Mouse (Mus musculus) E14TG2a.4 (cell line): Measurements from ENCODE around the gene Ifngr2.
"Not testable (repeated sequence)": the region's sequence is repeated elsewhere in the genome, so short reads cannot be mapped to it uniquely, and the experiment has no call there.

Source experiments
- H3K27me3 ChIP-seq: 2 replicates; pipeline ENCODE4 v1.6.1; 2014; ENCODE audit warnings: low read length, control low read depth; ENCODE audit not compliant: insufficient read depth
- H3K36me3 ChIP-seq: 2 replicates; pipeline ENCODE4 v1.6.1; 2014; ENCODE audit warnings: low read length, control low read depth; ENCODE audit not compliant: insufficient read depth
- H3K4me1 ChIP-seq: replicated peaks from 2 replicates; pipeline ENCODE4 v1.6.1; 2014; ENCODE audit warnings: low read depth, low read length, control low read depth
- H3K4me3 ChIP-seq: replicated peaks from 2 replicates; pipeline ENCODE4 v1.5.1; 2014; ENCODE audit warnings: mild to moderate bottlenecking, low read length
- H3K9me3 ChIP-seq: 2 replicates; pipeline ENCODE4 v1.6.1; 2014; ENCODE audit warnings: low read length, control low read depth
- CTCF ChIP-seq: conservative IDR thresholded peaks from 2 replicates; pipeline ENCODE4 v1.5.1; 2014; ENCODE audit warnings: low read length
- NANOG ChIP-seq: IDR thresholded peaks from 2 replicates; pipeline ENCODE4 v1.6.1; 2014; ENCODE audit warnings: borderline replicate concordance, low read length, mixed read lengths
- POU5F1 ChIP-seq: IDR thresholded peaks from 2 replicates; pipeline ENCODE4 v1.6.1; 2014; ENCODE audit warnings: low read length, borderline replicate concordance

Ifngr2 gene

DNA sequence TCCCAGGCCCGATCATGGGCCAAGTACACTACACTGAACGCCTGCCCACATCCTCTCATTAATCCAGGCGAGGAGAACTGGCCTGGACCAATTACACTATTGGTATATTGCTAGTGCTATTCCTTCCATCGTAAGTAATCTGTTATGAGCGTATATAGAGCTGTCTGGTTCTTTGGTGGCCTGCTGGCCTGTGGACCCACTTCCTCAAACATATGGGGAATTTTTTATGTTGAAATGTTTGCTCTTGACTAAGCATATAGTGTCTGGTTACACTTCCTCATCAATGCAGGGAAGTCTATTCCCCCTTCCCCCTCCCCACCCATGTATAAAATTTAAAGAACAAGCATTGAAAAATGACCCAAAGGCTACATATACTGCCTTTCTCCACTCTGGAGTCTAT, 24.8 kb upstream of the Ifngr2 start:
- Histone ChIP-seq H3K4me1 (peaks cover 4% of the 10 kb centered on the region; the same call in 1 of the 2 replicates), H3K4me3 (no peak overlapping the region), H3K27me3 (peaks cover 2% of the 10 kb centered on the region; the same call in 1 of the 2 replicates), H3K9me3 (peaks cover 4% of the 10 kb centered on the region; the same call in 1 of the 2 replicates), H3K36me3 (no peaks in the 10 kb centered on the region)
- TF ChIP-seq CTCF (no peak), POU5F1 (no peak), NANOG (no peak)

DNA sequence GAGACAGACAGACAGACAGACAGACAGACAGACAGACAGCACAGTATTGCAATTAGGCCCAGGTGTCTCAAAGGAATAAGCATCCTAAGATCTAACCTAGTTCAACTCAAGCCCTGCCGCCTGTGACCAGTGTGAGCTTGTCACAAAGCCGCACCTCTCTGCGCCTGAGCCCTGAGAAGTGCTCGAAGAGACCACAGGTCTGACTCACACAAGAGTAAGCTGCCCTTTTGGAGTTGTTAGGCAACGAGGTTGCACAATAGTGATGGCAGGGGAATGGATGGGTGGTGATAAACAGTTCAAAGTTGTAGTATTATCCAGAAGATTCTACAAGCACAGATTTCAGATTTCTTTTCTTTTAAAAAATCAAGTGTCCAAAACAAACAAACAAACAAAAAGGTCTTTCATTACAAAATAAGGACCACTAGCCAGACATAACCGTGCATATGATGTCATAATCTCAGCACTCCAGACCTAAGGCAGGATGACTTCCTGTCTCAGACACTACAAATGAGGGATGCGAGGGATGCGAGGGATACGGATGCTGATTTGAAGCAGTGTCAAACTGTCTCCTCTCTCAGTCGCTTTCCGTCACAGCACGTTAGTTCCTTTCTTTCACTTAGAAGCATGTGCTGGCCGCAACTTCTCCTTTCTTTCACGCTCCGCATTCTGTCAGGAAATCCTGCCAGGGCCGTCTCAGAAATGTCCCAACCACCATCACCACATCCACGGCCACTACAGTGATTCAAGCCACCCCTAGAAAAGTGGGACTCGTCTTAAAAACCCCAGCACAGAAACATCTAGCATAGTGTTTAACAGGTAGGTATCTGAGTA, 24.2 kb upstream of the Ifngr2 start:
- no peak for TF ChIP-seq NANOG
- no peak for TF ChIP-seq CTCF
- no peak for TF ChIP-seq POU5F1
- peaks cover 4% of the 10 kb centered on the region; the same call in 1 of the 2 replicates for H3K4me1 ChIP-seq
- no peak overlapping the region for H3K4me3 ChIP-seq
- H3K9me3 ChIP-seq: peaks cover 4% of the 10 kb centered on the region; the same call in 1 of the 2 replicates
- no peaks in the 10 kb centered on the region for H3K36me3 ChIP-seq
- H3K27me3 ChIP-seq: peaks cover 2% of the 10 kb centered on the region; the same call in 1 of the 2 replicates

DNA sequence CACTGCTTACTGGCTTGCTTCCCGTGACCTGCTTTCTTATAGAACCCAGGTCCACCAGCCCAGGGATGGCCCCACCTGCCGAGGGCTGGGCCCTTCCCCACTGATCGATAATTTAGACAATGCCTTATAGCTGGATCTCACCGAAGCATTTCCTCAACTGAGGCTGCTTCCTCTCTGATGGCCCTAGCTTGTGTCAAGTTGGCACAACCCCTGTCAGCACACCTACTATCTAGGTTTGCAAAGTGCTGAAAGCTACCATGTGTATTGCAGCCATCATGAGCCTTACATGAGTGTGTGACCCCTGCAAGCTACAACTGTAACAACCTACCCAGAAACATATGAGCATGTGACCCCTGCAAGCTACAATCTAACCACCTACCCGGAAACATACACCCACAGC, 22.7 kb upstream of the Ifngr2 start:
- H3K9me3 ChIP-seq: peaks cover 4% of the 10 kb centered on the region; the same call in 1 of the 2 replicates
- TF ChIP-seq NANOG: no peak
- TF ChIP-seq CTCF: no peak
- H3K4me1 ChIP-seq: peaks cover 4% of the 10 kb centered on the region; the same call in 1 of the 2 replicates
- H3K36me3 ChIP-seq: no peaks in the 10 kb centered on the region
- H3K4me3 ChIP-seq: no peak overlapping the region
- peaks cover 4% of the 10 kb centered on the region; the same call in 1 of the 2 replicates for H3K27me3 ChIP-seq

DNA sequence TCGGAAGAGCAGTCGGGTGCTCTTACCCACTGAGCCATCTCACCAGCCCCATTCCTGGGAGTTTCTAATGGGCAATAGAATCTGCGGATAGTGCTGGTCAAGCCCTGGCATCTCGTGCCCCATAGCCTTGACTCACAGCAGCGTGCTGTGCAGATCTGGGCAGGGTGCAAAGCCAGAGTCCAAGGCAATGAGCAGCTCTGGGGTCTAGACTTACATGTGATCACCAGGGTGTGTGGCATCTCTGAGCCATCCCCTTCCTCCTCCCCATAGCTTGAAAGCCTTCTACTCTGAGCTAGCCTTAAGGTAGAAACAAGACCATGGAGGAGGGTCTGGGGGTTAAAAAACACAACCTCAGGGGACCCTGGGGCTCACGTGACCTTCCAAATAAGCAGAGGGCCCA, 20.6 kb upstream of the Ifngr2 start:
- Histone ChIP-seq H3K27me3 (0 out of 2 replicates have a peak, but pooled peaks cover 2% of the 10 kb centered on the region), H3K36me3 (no peaks in the 10 kb centered on the region), H3K4me1 (peaks cover 4% of the 10 kb centered on the region; the same call in 1 of the 2 replicates), H3K4me3 (no peak overlapping the region), H3K9me3 (peaks cover 4% of the 10 kb centered on the region; the same call in 1 of the 2 replicates)
- TF ChIP-seq NANOG (no peak), POU5F1 (no peak), CTCF (no peak)

DNA sequence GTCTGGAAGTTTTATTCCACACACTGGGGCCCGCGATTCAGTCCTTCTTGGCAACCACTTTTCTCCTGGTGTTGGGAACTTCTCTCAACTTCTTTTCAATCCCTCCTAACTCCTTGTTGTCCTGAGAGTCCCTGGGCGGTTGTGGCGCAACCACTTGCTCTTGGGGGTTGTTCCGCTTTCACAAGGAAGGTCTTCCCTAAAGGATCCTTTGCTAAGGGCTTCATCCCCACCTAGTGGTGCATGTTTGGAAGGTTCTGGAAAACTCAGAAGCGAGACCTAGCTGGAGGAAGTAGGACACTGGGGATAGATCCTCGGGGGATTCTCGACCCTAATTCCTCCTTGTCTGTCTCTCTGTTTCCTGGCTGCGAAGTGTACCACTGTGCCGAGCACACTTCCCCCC, 19.8 kb upstream of the Ifngr2 start:
- no peak overlapping the region for H3K4me3 ChIP-seq
- no peak for TF ChIP-seq CTCF
- TF ChIP-seq NANOG: no peak
- TF ChIP-seq POU5F1: no peak
- H3K9me3 ChIP-seq: peaks cover 4% of the 10 kb centered on the region; the same call in 1 of the 2 replicates
- H3K4me1 ChIP-seq: peaks cover 4% of the 10 kb centered on the region; the same call in 1 of the 2 replicates
- H3K36me3 ChIP-seq: no peaks in the 10 kb centered on the region
- 0 out of 2 replicates have a peak, but pooled peaks cover 4% of the 10 kb centered on the region for H3K27me3 ChIP-seq

DNA sequence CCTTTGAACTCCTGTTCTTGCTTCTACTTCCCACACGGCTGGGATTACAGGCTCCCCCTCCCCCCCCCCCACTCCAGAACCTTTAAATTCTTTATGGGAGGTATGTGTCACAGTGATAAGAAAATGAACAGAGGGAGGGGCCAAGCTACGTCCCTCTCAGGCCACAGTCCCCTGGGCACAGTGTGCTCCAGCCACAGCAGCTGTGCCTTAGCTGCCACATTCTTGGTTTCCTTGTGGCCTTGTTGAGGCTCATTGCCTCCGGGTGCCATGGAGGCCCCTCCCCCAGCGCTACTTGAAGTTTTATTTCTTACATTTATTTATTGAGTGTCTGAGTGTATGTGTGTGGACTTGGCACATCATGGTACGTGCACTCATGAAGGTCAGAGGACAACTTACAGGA, 19.4 kb upstream of the Ifngr2 start:
- H3K36me3 ChIP-seq: no peaks in the 10 kb centered on the region
- H3K27me3 ChIP-seq: peaks cover 9% of the 10 kb centered on the region; the same call in 1 of the 2 replicates
- peaks cover 4% of the 10 kb centered on the region; the same call in 1 of the 2 replicates for H3K4me1 ChIP-seq
- H3K4me3 ChIP-seq: no peak overlapping the region
- TF ChIP-seq POU5F1: no peak
- no peak for TF ChIP-seq NANOG
- no peak for TF ChIP-seq CTCF
- H3K9me3 ChIP-seq: peaks cover 4% of the 10 kb centered on the region; the same call in 1 of the 2 replicates

DNA sequence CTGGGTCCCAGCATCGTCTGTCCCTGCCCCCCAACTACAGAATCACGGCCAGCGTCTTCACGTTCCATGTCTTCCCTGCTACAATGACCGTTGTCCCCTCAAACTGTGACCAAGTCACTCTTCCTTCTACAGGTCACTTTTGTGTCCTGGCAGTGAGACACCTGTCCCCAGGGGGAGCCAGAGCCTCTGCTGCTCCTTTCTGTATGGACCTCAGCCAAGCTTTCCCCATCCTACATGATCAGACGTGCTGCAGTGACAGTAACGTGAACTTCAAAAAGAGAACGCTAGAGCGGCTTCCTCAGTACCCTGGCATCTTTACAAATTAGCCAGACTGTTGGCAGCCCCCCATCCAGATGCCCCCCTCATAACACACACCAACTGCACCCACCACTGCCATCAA, 18.3 kb upstream of the Ifngr2 start:
- Histone ChIP-seq H3K27me3 (peaks cover 15% of the 10 kb centered on the region), H3K4me1 (peaks cover 8% of the 10 kb centered on the region; the same call in 1 of the 2 replicates), H3K36me3 (no peaks in the 10 kb centered on the region), H3K4me3 (no peak overlapping the region), H3K9me3 (no peaks in the 10 kb centered on the region; the same call in 1 of the 2 replicates)
- no peak for TF ChIP-seq CTCF
- no peak for TF ChIP-seq POU5F1
- TF ChIP-seq NANOG: no peak

DNA sequence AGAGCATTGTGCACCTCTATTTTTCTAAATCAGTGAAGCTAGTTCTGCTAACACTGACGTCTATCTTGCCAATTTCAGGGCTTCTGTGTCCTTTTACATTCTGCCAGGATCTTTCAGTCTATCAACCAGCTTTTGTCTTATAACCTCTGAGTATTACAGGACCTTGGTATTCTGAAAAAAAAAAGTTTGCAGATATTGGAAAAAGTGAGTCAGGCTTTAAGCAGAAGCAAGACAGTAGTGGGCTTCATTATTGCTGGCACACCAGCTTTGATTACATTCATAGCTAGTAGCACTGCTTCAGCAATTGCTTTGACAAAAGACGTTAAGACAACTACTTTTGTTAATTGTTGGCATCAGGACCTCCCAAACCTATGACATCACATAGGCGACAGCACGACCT, 16.0 kb upstream of the Ifngr2 start:
- H3K27me3 ChIP-seq: peaks cover 30% of the 10 kb centered on the region

DNA sequence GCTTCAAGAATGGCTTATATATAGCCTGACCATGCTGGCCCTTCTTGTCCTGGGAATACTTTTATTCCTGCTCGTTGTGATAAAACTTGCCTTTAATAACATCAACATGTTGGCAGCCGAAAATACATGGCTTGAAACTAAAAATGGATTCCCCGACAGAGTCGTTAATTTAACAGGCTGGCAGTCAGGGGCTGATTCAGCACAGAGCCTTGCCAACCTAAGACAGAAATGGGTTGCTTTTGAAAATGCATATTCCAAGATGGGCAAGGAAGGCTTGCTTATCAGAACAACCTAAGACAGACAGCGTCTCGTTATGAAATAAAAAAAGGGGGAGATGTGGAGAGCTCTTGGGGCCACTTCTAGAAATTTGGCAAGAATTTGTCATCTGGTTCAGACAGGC, 15.0 kb upstream of the Ifngr2 start:
- TF ChIP-seq CTCF: no peak
- no peak for TF ChIP-seq POU5F1
- TF ChIP-seq NANOG: no peak
- H3K4me1 ChIP-seq: peaks cover 11% of the 10 kb centered on the region; the same call in 1 of the 2 replicates

More for the DNA sequence above, 16.0 kb upstream of the Ifngr2 start:
- not testable (repeated sequence) for H3K4me3 ChIP-seq, H3K9me3 ChIP-seq, H3K36me3 ChIP-seq
- peaks cover 14% of the 10 kb centered on the region; the same call in 1 of the 2 replicates for H3K4me1 ChIP-seq

More for the DNA sequence above, 15.0 kb upstream of the Ifngr2 start:
- no peak overlapping the region for H3K4me3 ChIP-seq
- no peaks in the 10 kb centered on the region for H3K9me3 ChIP-seq
- no peaks in the 10 kb centered on the region for H3K36me3 ChIP-seq
- H3K27me3 ChIP-seq: peaks cover 34% of the 10 kb centered on the region
